Comparison of ENCODE assay signal across 18 mouse cellular contexts in genomic region chr4:145196586-145196985, GRCm38 (mm10). TPM values are rescaled to one million over a fixed set of nuclear protein-coding genes. Genes with fewer than 3 reads are reported as not detected.
DNase-seq lines count a peak whose midpoint lies in the region; ATAC-seq and TF ChIP-seq lines count a peak whose summit lies in the region.
"Had no signal": no experiment of that assay in that cellular context is flagged by ENCODE, and none has a peak within 500 bp of the region (broad histone marks: within the 10 kb centered on the region; RNA-seq: fewer than 3 reads in every experiment).

No protein-coding gene starts in this region.

- ATAC-seq in granulocyte monocyte progenitor cell, adult 5-6 weeks (replicated peaks; ENCODE audit: poor library complexity, severe bottlenecking): 0 out of 2 replicates have a peak, but pooled peaks have one; percentile 16
- ATAC-seq in neural tube, embryonic 15.5 days (ENCODE audit: low FRiP score): no peak
- ATAC-seq: midbrain, embryonic 15.5 days had no signal

- TF ChIP-seq RAD21 in MEL (IDR thresholded peaks at IDR 0.05; ENCODE audit: low read depth, low read length): peak; percentile 23

- WGBS in kidney, adult 2 months: 81% methylated on average over 4 of the region's 4 CpGs
- WGBS in neural tube, embryonic 15.5 days: 85% methylated on average over 4 of the region's 4 CpGs

- H3K9ac ChIP-seq in MEL (ENCODE audit: control insufficient read depth, low read depth, low read length, poor library complexity, severe bottlenecking): no peak overlapping the region
- no peak overlapping the region for H3K9ac ChIP-seq in neural tube, embryonic 15.5 days (replicated peaks)
- H3K9ac ChIP-seq: heart, embryonic 13.5 days; limb, embryonic 12.5 days; midbrain, embryonic 15.5 days; neural tube, embryonic 13.5 days had no signal

- no peaks in the 10 kb centered on the region for H3K9me3 ChIP-seq in MEL (replicated peaks; ENCODE audit: insufficient read depth, low read length)
- no peaks in the 10 kb centered on the region for H3K9me3 ChIP-seq in neural tube, embryonic 15.5 days (replicated peaks)
- H3K9me3 ChIP-seq: embryonic facial prominence, embryonic 10.5 days; heart, embryonic 13.5 days; limb, embryonic 12.5 days; midbrain, embryonic 15.5 days; neural tube, embryonic 13.5 days had no signal

- H3K36me3 ChIP-seq in kidney, adult 2 months (ENCODE audit: control insufficient read depth, insufficient read depth, low read length): no peaks in the 10 kb centered on the region
- H3K36me3 ChIP-seq in MEL (ENCODE audit: control insufficient read depth in 1 of 2, insufficient read depth in 2 of 2, low read length in 2 of 2): peaks cover 0 to 32% of the 10 kb centered on the region in 2 experiments; a peak in 2 of 4 replicates
- no peaks in the 10 kb centered on the region for H3K36me3 ChIP-seq in neural tube, embryonic 15.5 days
- H3K36me3 ChIP-seq: embryonic facial prominence, embryonic 10.5 days; heart, embryonic 13.5 days; limb, embryonic 12.5 days; midbrain, embryonic 15.5 days; neural tube, embryonic 13.5 days had no signal

- peaks cover 22% of the 10 kb centered on the region for H3K79me2 ChIP-seq in MEL (ENCODE audit: control insufficient read depth, insufficient read depth, low read length, poor library complexity)

- DNase-seq in kidney, adult 2 months: no peak
- DNase-seq in kidney, adult 8-10 months: no peak
- DNase-seq in 3T3-L1 (ENCODE audit: low read depth, low spot score) (peak; percentile 58), MEL (ENCODE audit: low read depth, low spot score) (peak; percentile 70)
- DNase-seq in embryo, embryonic 11 days: no peak
- no peak for DNase-seq in urinary bladder, postnatal 14 days (ENCODE audit: low spot score)
- DNase-seq: adrenal gland, postnatal 36 days; cerebellum, adult 2 months; gastrocnemius, postnatal 25 days; right cerebral cortex, adult 18-20 months had no signal

- peak; percentile 26; the same call in 1 of the 2 replicates for TF ChIP-seq CTCF in kidney, adult 2 months (conservative IDR thresholded peaks at IDR 0.05; ENCODE audit: insufficient read depth, insufficient read length, low read depth, low read length)
- peak in 2 of 3 experiments; percentile 42 to 46; a peak in 4 of 6 replicates for TF ChIP-seq CTCF in MEL (IDR thresholded peaks at IDR 0.05 in 2 of 3, conservative IDR thresholded peaks at IDR 0.05 in 1 of 3; ENCODE audit: control insufficient read depth in 1 of 3, insufficient read depth in 1 of 3, low read depth in 2 of 3, low read length in 3 of 3, poor library complexity in 1 of 3, severe bottlenecking in 1 of 3)

- TF ChIP-seq POLR2A in kidney, adult 2 months (IDR thresholded peaks at IDR 0.05; ENCODE audit: low read depth, low read length): no peak
- TF ChIP-seq POLR2A in MEL (IDR thresholded peaks at IDR 0.05; ENCODE audit: control insufficient read depth in 1 of 2, insufficient read depth in 1 of 2, low read depth in 1 of 2, low read length in 2 of 2, poor library complexity in 1 of 2): no peak

- TF ChIP-seq EP300 in MEL (IDR thresholded peaks at IDR 0.05; ENCODE audit: low read depth in 1 of 2, low read length in 2 of 2): no peak

- no peaks in the 10 kb centered on the region for H3K27me3 ChIP-seq in kidney, adult 2 months (replicated peaks; ENCODE audit: control insufficient read depth, insufficient read depth, low read length)
- H3K27me3 ChIP-seq in MEL (ENCODE audit: control insufficient read depth in 1 of 2, insufficient read depth in 2 of 2, low read length in 2 of 2): no peaks in the 10 kb centered on the region
- H3K27me3 ChIP-seq in neural tube, embryonic 15.5 days (replicated peaks): no peaks in the 10 kb centered on the region
- H3K27me3 ChIP-seq: heart, embryonic 13.5 days; limb, embryonic 12.5 days; midbrain, embryonic 15.5 days; neural tube, embryonic 13.5 days had no signal

- no peak overlapping the region for H3K4me2 ChIP-seq in neural tube, embryonic 15.5 days
- H3K4me2 ChIP-seq: heart, embryonic 13.5 days; limb, embryonic 12.5 days; midbrain, embryonic 15.5 days; neural tube, embryonic 13.5 days had no signal

- no peak overlapping the region for H3K27ac ChIP-seq in kidney, adult 2 months (ENCODE audit: insufficient read depth, low read depth, low read length)
- no peak overlapping the region for H3K27ac ChIP-seq in MEL (ENCODE audit: control insufficient read depth, low read depth, low read length)
- H3K27ac ChIP-seq in neural tube, embryonic 15.5 days (replicated peaks): no peak overlapping the region
- H3K27ac ChIP-seq: embryonic facial prominence, embryonic 10.5 days; heart, embryonic 13.5 days; limb, embryonic 12.5 days; macrophage; midbrain, embryonic 15.5 days; neural tube, embryonic 13.5 days had no signal

- no peak overlapping the region for H3K4me3 ChIP-seq in kidney, adult 2 months (ENCODE audit: insufficient read depth, low read depth, low read length)
- H3K4me3 ChIP-seq in MEL (ENCODE audit: control insufficient read depth in 1 of 2, insufficient read depth in 1 of 2, low read depth in 2 of 2, low read length in 2 of 2): no peak overlapping the region
- no peak overlapping the region for H3K4me3 ChIP-seq in neural tube, embryonic 15.5 days (replicated peaks)
- H3K4me3 ChIP-seq: embryonic facial prominence, embryonic 10.5 days; heart, embryonic 13.5 days; limb, embryonic 12.5 days; midbrain, embryonic 15.5 days; neural tube, embryonic 13.5 days had no signal

- H3K4me1 ChIP-seq in kidney, adult 2 months (ENCODE audit: control insufficient read depth, insufficient read depth, low read length): peaks cover 6% of the 10 kb centered on the region; the same call in 1 of the 2 replicates
- H3K4me1 ChIP-seq in MEL (ENCODE audit: control insufficient read depth in 1 of 2, insufficient read depth in 2 of 2, low read length in 2 of 2): peaks cover 19 to 33% of the 10 kb centered on the region in 2 experiments
- peaks cover 25% of the 10 kb centered on the region for H3K4me1 ChIP-seq in neural tube, embryonic 15.5 days

TF ChIP-seq in MEL, 35 proteins besides CTCF, POLR2A, EP300 and RAD21:
- TF ChIP-seq ETS1 (IDR thresholded peaks at IDR 0.05; ENCODE audit: low read depth, low read length) (no peak), UBTF (IDR thresholded peaks at IDR 0.05; ENCODE audit: borderline replicate concordance, insufficient read depth, low read depth, low read length) (no peak), SMC3 (IDR thresholded peaks at IDR 0.05; ENCODE audit: low read depth, low read length) (peak; percentile 34)

RNA-seq across cellular contexts. Expression of gene Vps13d, which starts 1.8 kb away (rescaled TPM):
- polyA plus RNA-seq in kidney, adult 2 months (2012; rRNA removed): 18.4 and 19.8 TPM in 2 replicates
- total RNA-seq in MEL (2012; rRNA removed): 8.9 and 10.0 TPM in 2 replicates
- polyA plus RNA-seq in MEL (2012; ENCODE audit: insufficient read depth in 1 of 2, insufficient read length in 2 of 2, low read depth in 1 of 2, low replicate concordance in 2 of 2, missing spikeins in 1 of 2): 10 to 100 TPM; 13.2 to 14.5 TPM
- total RNA-seq in granulocyte monocyte progenitor cell, adult 5-6 weeks (2014; fragmentation: Nextera tagmentation): 21.4 and 26.1 TPM in 2 replicates
- total RNA-seq in granulocyte monocyte progenitor cell, adult 5-6 weeks (2017): 37.3 and 41.3 TPM in 2 replicates
- 7.8 and 8.3 TPM in 2 replicates for polyA plus RNA-seq in neural tube, embryonic 15.5 days (2015; fragmentation: Nextera tagmentation; extraction: Ambion mirVana)

RNA-seq across cellular contexts. Expression of gene Tnfrsf1b, which starts 50.1 kb away (rescaled TPM):
- polyA plus RNA-seq in kidney, adult 2 months (2012; rRNA removed): 6.5 and 8.4 TPM in 2 replicates
- 0.33 and 0.58 TPM in 2 replicates for total RNA-seq in MEL (2012; rRNA removed)
- 1 to 10 TPM in 1 of 2 experiments, not detected in 1; 1.2 TPM for polyA plus RNA-seq in MEL (2012; ENCODE audit: insufficient read depth in 1 of 2, insufficient read length in 2 of 2, low read depth in 1 of 2, low replicate concordance in 2 of 2, missing spikeins in 1 of 2)
- 41.1 and 42.9 TPM in 2 replicates for total RNA-seq in granulocyte monocyte progenitor cell, adult 5-6 weeks (2014; fragmentation: Nextera tagmentation)
- total RNA-seq in granulocyte monocyte progenitor cell, adult 5-6 weeks (2017): 33.8 and 37.0 TPM in 2 replicates
- 4.5 and 6.9 TPM in 2 replicates for polyA plus RNA-seq in neural tube, embryonic 15.5 days (2015; fragmentation: Nextera tagmentation; extraction: Ambion mirVana)

Comparison
In these comparisons a context has a peak if more than half of its experiments do, and no peak if none do; other contexts are left out.
1. DNase-seq: peak in 3T3-L1 (single experiment) and MEL (single experiment); none in kidney, adult 2 months (single experiment), kidney, adult 8-10 months (0 of 2), embryo, embryonic 11 days (single experiment) and urinary bladder, postnatal 14 days (single experiment).